Mouse (Mus musculus): ENCODE measurements around the gene Cript.

Gene Cript

GRCm38 (mm10) chr17:87025269-87025949 is at the start of gene Cript, which contains the start of gene Pigf:
TSS of gene Cript (plus strand) at chr17:87025550.
TSS of gene Pigf (minus strand) at chr17:87025406.
- peak; percentile 98 for DNase-seq

GRCm38 (mm10) chr17:86976387-86976786 is 49.0 kb upstream of the Cript start:
- DNase-seq = no peak

GRCm38 (mm10) chr17:86978496-86978895 is 46.9 kb upstream of the Cript start:
- no peak for DNase-seq

- no peak for DNase-seq
These were observed 44.1 kb upstream of the Cript start for GRCm38 (mm10) chr17:86981205-86981604.

GRCm38 (mm10) chr17:86981701-86982100 is 43.6 kb upstream of the Cript start:
- DNase-seq = no peak

- DNase-seq = no peak
These were observed 42.9 kb upstream of the Cript start for GRCm38 (mm10) chr17:86982497-86982896.

- no peak for DNase-seq
These were observed 38.8 kb upstream of the Cript start for GRCm38 (mm10) chr17:86986449-86987138.

GRCm38 (mm10) chr17:86988161-86988560 is 37.2 kb upstream of the Cript start:
- no peak for DNase-seq

- DNase-seq = no peak
These were observed 36.7 kb upstream of the Cript start for GRCm38 (mm10) chr17:86988601-86989184.

GRCm38 (mm10) chr17:86991306-86991705 is 34.0 kb upstream of the Cript start:
- no peak for DNase-seq

- no peak for DNase-seq
These were observed 28.0 kb upstream of the Cript start for GRCm38 (mm10) chr17:86997323-86997722.

- no peak for DNase-seq
These were observed 16.4 kb upstream of the Cript start for GRCm38 (mm10) chr17:87008950-87009349.

GRCm38 (mm10) chr17:87011301-87012019 is 13.9 kb upstream of the Cript start:
- peak; percentile 86 for DNase-seq

- DNase-seq = no peak
These were observed 5.7 kb upstream of the Cript start for GRCm38 (mm10) chr17:87019692-87020091.

- DNase-seq = no peak
These were observed 683 bp upstream of the Cript start for GRCm38 (mm10) chr17:87024491-87025242.

GRCm38 (mm10) chr17:87036141-87037073 is 11.1 kb downstream of the Cript start:
- no peak for DNase-seq

- no peak for DNase-seq
These were observed 13.1 kb downstream of the Cript start for GRCm38 (mm10) chr17:87038496-87038895.

- DNase-seq = no peak
These were observed 16.4 kb downstream of the Cript start for GRCm38 (mm10) chr17:87041739-87042138.

- DNase-seq = peak; percentile 80
These were observed 19.0 kb downstream of the Cript start for GRCm38 (mm10) chr17:87044364-87044763.

- no peak for DNase-seq
These were observed 19.4 kb downstream of the Cript start for GRCm38 (mm10) chr17:87044796-87045195.

GRCm38 (mm10) chr17:87049696-87050095 is 24.3 kb downstream of the Cript start:
- no peak for DNase-seq
